Mouse (Mus musculus): ENCODE measurements around the gene Ak1.

GRCm38 (mm10) chr2:32606161-32607142 lies 15.1 kb upstream of the Ak1 start:
- TF ChIP-seq TAL1 (IDR thresholded peaks at IDR 0.05; ENCODE audit: low read length) (no peak), GATA1 (IDR thresholded peaks at IDR 0.05; ENCODE audit: low read length) (no peak)
